Mouse (Mus musculus): ENCODE results near the gene Smurf1.

- TF ChIP-seq CTCF (IDR thresholded peaks at IDR 0.05; ENCODE audit: low read depth) (no peak), EP300 (IDR thresholded peaks at IDR 0.05; ENCODE audit: low read depth) (no peak)
Observed at GRCm38 (mm10) chr5:144928856-144929713, 36.6 kb downstream of the Smurf1 start.
